Mouse (Mus musculus) left cerebral cortex, adult 11 months (tissue): Measurements from ENCODE around the gene Tmem233.

ENCODE experiments used
- DNase-seq: peaks from one replicate; pipeline ENCODE4 v3.0.0; 2022; ENCODE audit warnings: low spot score

Gene Tmem233

DNA sequence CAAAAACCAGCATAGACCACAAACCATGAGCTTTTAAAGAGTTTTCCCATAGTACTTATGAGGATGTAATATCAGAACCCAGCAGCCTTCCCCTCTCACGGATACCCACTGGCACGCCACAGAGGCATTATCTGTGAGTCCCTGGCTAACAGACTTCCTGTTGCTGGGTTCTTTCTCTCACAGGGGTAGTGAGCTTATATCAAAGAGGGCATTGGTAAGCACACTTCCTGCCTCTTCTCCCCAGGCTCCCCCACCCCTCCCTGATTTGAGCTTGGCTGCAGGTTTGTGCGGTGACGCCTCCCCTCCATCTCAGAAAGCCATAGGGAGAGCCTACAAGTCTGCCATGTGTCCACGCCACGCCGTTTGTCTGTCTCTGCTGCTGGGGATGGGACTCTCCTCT is 54.0 kb downstream of the Tmem233 start:
- no peak for DNase-seq

DNA sequence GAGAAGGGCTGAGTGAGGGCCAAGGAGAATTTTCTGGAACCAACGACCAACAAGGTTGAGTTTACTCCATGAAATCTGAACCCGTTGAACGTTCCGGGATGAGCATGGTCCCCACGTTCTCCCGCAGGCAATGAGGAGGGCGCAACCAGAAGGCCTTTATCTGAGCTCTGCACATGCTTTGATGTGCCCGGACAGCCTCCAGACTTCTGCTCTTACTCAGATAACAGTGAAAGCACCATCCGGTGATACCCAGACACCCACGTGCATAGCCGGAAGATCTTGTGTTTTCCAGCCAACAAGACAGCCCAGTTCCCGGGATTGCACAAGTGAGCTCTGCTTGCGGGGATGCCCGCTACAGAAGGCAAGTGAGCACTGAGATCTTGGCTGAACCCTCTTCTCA is 56.5 kb downstream of the Tmem233 start:
- no peak for DNase-seq

DNA sequence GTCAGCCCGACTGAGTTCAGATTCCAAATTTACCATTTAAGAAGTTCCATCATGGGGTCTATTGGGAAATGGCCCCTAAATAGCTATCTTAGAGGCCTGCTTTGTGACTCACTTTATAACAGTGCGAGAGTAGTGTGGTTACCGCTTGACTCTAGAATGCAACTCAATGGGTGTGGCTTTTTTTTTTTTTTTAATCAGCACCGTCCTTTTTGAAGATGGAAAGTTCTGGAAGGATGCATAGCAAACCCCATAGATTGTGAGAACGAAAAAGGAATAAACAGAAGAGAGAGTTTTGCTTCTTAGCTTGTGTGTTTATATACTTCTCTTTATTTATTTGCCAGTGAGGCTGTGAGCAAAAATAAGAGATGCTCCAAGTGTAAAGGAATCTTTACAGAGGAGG is 56.9 kb downstream of the Tmem233 start:
- no peak for DNase-seq

DNA sequence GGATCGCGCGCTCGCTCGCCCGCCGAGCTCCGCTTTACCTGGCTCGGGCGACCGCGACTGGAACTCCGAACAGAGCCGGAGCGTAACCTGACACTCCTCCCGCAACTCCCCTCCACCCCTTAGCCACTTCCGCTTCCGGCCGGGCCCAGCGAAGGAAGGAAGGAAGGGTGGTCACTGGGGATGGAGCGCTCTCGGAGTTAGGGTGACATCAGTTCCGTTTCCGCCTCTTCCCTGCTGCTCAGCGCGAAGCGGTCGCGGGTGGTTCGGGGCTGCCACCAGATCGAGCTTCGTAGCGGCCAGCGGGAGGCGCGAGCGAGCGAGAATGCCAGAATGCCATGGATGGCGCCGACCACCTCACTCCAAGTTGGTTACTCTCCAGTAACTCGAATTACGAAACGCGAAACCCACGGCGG is 58.7 kb downstream of the Tmem233 start, which contains the start of gene Prkab1:
TSS of gene Prkab1 (minus strand) at position 182 of the 413 bp plus-strand sequence.
- peak; percentile 87 for DNase-seq

DNA sequence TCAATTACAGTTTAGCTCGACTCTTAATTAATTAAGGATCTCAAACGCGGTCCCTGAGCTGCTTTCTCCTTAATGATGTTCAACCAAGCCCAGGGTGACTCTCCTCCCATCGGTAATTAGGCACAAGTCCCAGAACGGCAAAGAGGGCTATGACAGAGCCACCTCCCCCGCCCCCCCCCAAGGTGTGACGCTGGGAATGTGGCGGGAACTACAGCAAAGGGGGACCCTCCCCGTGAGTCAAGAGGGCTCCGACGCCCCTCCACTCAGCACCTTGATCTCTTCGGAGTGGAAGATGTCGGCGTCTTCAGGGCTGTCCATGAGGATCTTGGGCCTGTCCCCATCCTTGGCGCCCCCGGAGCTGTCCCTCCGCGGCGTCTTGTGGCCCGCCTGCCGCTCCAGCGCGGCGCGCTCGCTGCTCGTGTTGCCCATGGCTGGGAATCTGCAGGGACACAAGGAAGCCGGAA is 59.2 kb downstream of the Tmem233 start:
- DNase-seq, result no peak

DNA sequence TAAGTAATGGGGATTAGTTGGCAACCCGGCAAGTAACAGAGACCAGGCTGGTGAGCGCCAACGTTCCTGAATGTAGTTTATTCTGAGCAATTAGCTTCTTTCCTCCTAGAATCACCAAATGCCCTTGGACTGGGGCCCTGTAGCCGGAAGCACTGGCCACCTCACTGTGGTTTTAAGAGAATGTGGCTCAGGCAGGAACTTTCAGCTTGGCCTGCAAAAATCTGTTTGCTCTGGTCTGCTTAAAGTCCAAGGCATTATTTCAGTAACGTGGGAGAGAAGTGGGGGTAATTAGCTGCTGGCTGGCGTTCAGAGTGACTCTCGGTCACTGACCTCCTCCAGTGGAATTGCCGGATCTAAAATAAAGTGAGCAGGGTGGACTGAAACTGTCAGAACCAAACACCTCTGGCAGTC is 59.8 kb downstream of the Tmem233 start:
- no peak for DNase-seq

DNA sequence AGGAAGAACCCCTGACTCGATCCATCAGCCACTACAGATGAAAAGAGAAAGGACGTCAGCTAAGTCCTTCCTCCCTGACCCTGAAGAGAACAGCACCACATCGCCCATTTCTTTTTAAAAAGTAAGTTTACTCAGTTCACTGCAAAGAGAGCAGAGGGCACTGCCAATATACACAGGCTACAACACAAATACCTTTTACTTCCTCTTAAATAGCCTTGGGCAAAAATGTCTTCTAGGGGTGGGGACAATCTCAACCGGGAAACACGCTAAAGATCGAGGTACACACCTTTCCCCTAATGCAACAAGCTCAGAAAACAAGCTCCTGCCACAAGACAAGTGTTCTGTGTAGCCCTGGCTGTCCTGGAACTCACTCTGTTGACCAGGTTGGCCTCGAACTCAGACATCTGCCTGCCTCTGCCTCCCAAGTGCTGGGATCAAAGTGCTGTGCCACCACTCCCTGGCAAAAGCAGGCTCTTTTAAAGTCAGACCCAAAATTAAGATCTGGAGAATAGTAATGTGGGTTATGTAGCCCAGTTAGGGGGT is 60.3 kb downstream of the Tmem233 start:
- no peak for DNase-seq

DNA sequence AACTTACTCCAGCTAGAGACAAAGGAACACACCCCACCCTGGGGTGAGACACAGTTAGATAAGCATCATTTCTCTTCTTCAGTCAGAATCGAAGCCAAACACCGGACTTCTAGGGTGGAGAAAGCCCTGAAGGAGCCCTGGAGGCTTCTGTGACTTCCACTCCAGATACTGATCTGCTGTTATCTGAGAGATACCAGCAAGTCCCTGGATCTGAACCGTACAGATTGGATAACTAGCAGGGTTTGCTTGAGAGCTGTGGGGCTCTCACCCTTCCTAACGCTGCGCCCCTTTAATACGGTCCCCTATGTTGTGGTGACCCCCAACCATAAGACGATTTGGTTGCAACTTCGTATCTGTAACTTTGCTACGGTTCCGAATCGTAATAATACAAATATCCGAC is 60.9 kb downstream of the Tmem233 start:
- DNase-seq, result no peak

DNA sequence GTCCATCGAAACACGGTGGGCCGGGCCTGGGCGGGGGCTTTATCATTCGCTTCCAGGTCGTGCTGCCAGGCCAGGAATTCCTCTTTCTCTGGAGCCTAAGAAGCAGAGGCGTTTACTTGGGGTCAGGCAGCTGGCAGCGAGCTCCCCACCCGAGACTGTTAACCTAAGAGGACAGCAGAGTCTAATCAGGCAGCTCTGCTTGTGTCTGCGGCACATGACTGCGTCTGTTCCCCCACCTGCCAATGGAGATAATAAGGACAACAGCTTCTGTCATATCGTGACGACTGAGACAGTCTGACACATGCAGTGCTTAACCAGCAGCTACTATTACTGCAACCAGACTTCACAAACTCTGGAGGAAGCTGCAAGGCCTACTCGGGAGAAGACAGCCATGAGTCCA is 61.5 kb downstream of the Tmem233 start:
- no peak for DNase-seq

DNA sequence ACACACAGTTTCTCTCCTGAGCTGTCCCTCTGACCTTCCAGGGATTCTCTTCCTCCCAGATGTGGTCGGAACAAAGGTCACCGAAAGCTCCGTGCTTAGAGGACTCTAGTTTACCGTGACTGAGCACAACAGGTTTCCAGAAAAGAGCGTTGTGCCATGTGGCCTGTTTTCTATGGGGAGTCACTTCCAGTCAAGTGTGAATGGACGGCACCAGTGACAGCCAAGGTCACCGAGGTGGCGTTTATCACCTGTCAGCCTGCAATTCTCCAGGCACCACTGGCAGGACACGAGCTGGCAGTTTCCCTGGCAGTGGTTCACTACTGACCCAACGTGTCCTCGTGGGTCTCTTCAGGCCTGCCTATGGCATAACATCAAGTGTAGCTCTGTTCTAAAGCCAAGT is 63.7 kb downstream of the Tmem233 start:
- DNase-seq, result no peak

DNA sequence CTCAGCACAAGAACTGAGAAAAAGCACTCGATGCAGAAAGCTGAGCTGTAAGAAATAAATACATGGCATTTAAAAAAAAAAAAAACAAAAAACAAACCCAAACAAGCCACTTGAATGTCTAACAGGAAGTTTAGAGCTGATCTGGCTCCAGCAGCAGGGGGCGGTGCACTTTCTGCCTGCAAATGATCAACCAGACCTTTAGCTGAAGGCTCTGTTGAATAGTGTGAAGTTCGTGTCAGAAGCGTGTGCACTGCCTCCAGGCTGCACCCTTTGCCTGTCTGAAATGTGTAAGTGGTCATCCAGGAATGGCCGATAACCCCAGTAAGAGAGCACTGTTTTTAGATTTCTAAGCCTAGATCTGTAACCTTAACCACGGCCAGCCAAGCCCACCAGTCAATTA is 64.3 kb downstream of the Tmem233 start:
- DNase-seq, result no peak

DNA sequence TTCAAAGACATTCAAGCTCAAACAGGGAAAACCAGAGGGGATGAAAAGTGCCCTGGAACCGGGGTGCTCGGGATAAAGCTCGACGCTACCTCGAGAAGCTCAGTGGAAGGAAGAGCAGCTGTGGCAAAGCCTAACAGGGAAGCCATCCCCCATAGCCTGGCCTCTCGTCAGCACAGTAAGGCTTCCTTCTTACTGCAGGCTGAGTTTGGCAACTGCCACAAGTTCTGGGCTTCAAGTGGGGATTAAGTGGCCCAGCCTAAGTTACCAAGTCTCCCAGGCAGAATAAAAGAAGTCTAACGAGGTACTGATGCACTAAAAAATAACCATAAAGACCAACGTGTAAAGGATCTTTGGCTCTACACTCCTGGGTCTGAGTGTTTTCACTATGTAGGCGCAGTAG is 64.8 kb downstream of the Tmem233 start:
- no peak for DNase-seq

DNA sequence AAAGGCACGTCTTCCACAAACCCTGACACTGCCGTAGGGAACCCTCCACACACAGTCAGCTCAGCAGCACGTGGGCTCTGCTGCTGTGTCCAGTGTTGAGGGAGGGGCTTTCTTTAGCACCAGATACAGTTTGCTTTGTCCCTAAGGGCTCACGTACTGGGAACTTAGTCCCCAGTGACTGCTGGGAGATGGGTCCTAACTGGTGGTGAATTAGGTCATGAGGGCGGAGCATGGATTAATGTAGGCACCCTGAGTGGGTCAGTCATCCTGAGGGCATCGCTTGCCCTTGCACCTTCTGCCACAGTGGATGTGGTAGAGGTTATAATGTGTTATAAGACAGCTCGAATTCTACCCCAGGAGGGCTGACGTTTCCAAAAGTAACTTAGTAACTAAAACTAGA is 65.7 kb downstream of the Tmem233 start:
- DNase-seq, result no peak

DNA sequence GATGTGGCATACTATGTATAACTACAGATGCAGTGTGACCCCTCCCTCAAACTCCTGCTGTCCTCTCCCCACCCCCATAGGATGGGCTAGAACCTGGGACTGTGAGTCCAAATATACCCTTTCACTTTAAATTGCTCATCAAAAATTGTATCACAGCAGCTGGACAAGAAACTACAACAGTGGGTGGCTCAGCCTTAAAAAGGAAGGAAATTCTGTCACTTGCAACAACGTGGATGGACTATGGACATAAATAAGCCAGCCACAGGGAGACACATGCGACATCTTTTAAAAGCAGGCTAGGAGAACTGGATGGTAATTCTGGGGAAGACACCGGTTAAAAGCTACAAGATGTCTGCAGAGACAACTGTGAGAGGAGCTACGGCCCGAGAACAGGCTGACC is 66.5 kb downstream of the Tmem233 start:
- no peak for DNase-seq

DNA sequence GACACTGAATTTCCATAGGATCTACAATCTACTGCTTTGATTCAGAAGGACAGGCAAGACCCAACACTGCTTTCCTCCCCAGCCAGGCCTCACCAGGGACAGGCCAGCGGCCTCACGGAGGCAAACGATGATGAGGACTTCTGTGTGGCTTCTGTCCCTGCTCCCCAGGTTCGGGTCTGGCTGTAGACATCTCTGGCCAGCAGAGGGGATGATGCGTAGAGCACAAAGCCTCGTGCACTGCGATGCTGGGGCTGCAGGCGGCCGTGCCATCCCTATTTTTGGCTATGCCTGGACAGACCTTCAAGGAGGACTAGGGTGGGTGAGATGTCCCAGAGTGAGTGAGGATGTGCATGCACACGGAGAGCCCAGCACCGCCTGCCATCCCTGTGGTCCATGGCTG is 68.8 kb downstream of the Tmem233 start:
- DNase-seq, result no peak

DNA sequence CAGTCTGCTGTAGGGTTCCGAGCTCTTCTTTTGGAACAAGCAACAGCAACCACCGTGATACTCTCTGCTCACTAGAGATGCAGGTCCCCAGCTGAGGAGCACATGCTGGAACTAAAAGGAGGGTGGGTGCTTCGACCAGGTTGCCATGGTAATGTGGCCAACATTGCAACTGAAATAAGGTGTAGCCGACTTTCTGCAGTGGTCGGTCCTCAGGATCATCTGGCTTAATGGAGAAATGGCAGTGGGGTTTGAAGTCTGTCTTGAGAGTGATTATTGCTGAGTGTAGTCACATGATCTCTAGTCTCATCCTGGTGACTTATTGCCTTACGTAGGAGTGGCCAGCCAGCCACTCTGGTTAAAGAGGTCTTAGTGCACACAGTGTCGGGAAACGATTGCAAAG is 69.2 kb downstream of the Tmem233 start:
- DNase-seq, result no peak

DNA sequence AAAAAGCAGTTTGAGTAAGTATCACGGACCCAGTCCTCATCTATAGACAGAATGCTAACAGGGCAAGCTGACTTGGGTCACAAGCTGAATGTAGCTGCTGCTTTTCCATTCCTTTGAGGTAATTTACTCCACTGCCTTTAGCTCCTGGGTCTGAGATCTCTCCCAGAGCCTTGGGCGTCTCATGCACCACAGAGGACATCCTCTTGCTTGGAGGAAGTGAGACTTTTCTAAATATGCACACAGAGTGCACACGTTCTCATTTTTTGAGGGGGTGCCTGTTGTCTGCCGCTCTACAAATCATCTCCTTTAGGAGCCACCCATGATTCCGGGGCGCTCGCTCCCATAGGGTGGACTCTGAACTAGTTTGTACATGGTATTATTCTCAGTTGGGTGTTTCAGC is 70.5 kb downstream of the Tmem233 start:
- DNase-seq, result no peak

DNA sequence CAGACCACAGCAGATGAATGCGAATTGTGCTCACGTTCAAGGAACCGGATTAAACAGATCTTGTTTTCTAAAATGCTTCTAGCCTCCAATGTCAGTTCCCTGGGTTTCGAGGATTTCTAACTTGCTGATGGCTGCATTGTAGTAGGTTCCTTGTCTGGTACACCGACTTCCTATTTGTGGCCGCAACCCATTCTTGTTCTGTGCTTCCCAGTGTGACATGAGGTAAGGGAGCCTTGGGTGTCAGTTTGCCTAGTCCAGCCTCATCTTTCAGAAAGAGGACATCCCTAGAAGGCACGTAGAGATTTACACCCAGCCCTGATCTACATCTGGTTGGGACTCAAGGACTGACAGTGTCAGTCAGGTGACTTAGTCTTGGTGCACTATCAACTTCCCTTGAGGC is 71.3 kb downstream of the Tmem233 start:
- no peak for DNase-seq

DNA sequence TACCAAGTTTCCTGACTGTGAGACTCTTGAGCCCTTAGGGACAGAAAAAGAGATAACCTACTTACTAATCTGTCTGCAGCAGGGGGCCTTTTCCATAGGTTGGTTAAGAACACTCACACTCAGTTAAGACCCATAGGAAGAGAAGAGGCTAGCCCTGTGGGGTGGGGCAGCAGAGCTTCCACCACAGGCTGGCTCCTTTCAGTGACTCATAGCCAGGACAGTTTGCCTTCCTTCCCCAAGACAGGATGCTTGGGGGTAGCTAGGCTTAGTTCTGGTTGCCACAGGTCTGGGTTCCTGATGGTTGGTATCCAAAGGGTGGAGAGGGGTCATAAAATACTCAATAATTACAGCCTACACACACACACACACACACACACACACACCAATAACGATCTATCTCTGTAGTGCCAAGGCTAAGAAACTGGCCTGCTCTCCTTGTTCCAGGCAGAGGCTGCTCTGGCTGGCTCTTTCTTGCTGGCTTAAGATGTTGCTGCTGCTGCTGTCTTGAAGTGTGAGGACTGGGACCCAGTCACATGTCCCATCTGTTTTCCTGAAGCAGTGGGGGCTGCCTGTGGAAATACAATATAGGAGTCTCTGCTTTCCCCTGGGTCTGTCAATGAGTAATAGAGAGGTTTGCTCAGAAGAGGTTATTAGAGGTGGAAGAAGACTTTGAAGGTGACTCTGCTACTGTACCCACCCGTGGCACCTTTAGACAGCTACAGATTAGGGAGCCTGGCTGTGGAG is 73.0 kb downstream of the Tmem233 start:
- no peak for DNase-seq

DNA sequence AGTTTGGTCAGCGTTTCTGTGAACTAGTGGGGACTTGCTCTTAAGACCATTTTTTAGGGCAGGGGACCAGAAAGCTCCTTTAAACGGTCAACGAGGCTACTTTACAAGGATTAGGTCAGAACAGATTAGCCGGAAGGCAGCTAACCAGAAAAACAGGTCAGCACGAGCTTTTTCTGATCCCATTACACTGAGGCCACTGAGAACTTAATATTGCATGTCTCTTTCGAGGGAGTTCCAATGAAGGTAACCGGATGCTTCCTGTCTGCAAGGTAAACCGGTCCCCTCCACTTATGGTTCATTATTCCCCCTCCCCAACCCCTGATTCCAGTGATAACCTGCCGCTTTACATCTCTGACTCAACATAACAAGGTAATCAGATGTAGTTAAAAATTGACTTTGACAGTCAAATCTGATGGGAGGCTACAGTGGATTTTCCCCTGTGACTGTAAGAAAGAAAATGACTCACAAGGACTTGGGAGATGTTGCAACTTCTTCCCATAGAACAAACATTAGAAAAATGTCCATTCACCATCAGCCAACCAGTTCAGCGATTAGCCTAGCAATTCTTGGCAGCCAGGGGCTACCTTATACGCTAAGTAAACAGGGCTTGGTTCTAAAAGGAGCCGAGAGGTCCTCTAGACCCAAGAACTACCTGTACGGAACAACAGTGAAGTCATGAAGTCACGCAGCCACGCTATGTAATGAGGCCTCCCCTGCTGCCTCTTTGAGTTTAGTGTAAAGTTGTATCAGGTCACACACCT is 73.8 kb downstream of the Tmem233 start:
- no peak for DNase-seq

DNA sequence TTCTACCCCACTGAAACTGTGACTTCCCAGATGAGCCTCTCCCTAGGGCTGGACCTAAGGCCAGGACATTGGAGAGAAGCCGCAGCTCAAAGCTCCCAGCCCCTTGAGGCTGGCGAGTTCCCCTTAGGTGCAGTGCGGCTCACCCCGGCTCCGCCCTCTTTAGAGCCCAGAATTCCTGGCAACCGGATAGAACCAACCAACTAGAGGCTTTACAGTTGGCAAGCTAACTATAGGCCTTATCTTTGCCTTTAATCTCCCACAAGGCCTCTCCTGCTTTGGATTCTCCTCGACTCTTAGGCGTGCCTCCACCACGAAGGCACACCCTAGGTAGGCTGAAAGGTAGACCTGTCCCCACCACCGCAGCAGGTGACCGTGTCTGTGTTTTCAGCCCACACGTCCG is 75.3 kb downstream of the Tmem233 start:
- DNase-seq, result no peak

DNA sequence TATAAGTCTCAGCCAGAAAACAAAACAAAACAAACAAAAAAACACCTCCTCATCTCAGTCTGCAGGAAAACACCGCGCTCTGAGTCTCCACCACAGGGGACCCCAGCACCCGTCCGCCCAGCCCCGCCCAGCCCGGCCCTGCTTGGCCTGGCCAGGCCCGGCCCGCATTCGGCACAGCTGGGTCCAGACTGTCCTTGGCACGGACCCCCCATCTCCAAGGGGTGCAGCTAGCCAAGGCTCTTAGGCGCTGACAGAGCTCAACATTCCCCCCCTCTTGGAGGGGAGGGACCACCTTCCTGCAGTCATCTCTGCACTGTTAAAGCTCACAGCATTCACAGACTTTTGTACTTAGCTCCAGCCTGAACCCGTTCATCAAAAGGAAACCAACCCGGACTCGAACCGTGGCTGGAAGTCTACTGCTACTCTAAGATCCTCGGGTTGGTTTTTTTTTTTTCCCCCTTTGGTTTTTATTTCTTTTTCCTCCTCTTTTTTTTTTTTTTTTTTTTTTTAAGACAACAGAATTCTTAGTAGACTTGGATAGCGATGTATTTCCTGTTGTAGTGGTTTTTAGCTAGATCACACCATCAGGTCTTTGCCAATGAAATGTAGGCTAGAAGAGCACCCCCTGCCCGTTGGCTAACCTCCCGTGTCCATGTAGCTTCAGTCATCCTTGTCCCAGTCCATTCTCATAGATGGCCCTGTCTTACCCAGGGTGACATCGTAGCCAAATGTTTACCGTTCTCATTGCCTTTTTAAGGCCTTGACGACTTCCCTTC is 76.5 kb downstream of the Tmem233 start:
- DNase-seq, result no peak

DNA sequence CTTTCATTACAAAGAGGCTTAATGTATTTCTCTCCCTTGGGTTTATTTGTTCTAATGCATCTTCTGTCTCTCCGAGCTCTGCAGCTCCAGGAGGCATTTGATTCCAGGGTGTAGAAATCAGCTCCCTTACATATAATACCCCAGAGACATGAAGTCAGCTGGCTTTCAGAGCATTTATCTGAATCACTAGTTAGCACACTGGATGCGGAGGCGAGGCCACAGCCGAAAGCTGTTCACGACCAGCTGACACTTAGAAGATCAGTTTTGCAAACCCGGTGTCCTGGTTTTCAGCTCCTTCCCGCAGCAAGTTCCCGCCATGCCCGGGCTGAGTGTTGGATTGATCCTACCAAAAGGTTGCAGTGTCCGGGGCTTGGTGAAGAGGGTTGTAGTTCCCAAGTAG is 78.8 kb downstream of the Tmem233 start:
- DNase-seq, result no peak
